Mouse (Mus musculus): ENCODE measurements around the gene Zfp606. TPM values are rescaled to one million over a fixed set of nuclear protein-coding genes. Genes with fewer than 3 reads are reported as not detected.

Zfp606 gene
- 44.5 and 45.8 TPM in 2 replicates for polyA plus RNA-seq (2014; fragmentation: Nextera tagmentation; extraction: Ambion mirVana)

DNA sequence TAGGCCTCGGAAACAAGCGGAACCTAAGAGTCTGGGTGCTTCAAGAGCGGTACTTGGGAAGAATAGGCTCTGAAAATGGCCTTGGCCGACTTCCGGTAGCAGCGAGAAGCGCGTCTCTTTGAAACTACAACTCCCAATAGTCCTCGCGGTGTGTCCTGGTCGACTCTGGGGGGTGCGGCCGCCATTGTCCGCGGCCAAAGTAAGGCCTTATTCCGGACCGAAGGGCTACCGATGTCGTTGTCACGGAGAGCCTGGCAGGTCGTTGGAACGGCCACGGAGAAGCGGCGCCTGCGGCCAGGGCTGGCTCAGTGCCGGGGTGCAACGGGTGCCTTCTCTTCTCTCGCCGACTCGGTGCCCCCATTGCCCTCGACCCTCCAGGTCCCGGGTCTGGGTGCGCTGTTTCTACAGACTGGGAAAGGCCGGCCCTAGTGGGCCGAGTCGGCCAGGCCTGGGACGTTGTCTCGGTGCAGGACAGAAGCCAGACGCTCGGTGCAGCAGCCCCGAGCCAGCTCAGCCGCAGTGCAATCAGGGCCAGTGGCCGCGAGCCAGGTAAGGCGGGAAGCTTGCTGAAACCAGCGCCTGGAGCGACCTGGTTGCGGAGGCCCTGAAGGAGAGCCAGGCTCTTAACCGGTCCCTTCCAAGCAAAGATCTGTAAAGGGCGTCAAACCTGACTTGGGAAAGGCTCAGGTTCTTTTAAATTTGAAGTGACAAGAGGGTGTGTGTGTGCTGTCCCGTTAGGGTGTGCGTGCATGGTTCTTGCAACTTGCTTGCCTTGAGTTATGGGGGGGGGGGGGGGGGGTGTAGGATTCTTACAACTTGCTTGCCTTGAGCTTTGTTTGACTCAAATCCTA is at the start of gene Zfp606:
Zfp606 (plus strand) TSS at position 136 of the 851 bp plus-strand sequence.
- peak; percentile 96 for ATAC-seq (replicated peaks; ENCODE audit: insufficient number of reproducible peaks, low FRiP score, low TSS enrichment, low read depth)
- Histone ChIP-seq H3K4me1 (ENCODE audit: control insufficient read depth, insufficient read depth, low read length) (no peaks in the 10 kb centered on the region), H3K27ac (replicated peaks; ENCODE audit: low read depth, low read length) (peak within 1 kb of the TSS; percentile 72), H3K36me3 (replicated peaks; ENCODE audit: control insufficient read depth, insufficient read depth, low read depth, low read length) (peaks cover 22% of the 10 kb centered on the region), H3K27me3 (ENCODE audit: control insufficient read depth, insufficient read depth, low read length) (no peaks in the 10 kb centered on the region), H3K9ac (replicated peaks; ENCODE audit: low read length) (peak within 1 kb of the TSS; percentile 99), H3K4me2 (ENCODE audit: low read depth, low read length) (peak within 1 kb of the TSS; percentile 54), H3K9me3 (replicated peaks; ENCODE audit: control insufficient read depth, low read length) (no peaks in the 10 kb centered on the region; the same call in none of the 2 replicates), H3K4me3 (ENCODE audit: low read depth, low read length) (peak within 1 kb of the TSS; percentile 92)
- DNase-seq (ENCODE audit: low spot score) = peak; percentile 94
- under 1% methylated on average over 52 of the region's 53 CpGs for WGBS

DNA sequence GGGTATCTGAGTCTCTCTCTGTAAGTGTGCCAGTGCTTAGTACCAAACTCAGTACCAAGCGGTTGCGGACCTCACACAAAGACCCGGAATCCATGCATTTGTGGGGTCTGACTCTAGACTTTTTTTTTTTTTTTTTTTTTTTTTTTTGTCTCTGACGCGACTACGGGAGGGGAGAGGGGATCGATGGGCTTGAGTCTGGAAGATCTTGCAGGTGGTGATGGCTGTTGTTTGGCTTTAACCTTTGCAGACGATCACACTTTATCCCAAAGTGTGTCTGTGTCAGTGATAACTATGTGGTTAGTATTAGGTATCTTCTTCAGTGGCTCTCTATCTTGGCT is 885 bp downstream of the Zfp606 start:
- Histone ChIP-seq H3K36me3 (replicated peaks; ENCODE audit: control insufficient read depth, insufficient read depth, low read depth, low read length) (peaks cover 27% of the 10 kb centered on the region), H3K9ac (replicated peaks; ENCODE audit: low read length) (peak overlapping the region; percentile 99), H3K4me3 (ENCODE audit: low read depth, low read length) (peak overlapping the region; percentile 92), H3K4me1 (ENCODE audit: control insufficient read depth, insufficient read depth, low read length) (no peaks in the 10 kb centered on the region), H3K27me3 (ENCODE audit: control insufficient read depth, insufficient read depth, low read length) (no peaks in the 10 kb centered on the region), H3K4me2 (ENCODE audit: low read depth, low read length) (peak overlapping the region; percentile 54), H3K27ac (replicated peaks; ENCODE audit: low read depth, low read length) (no peak overlapping the region), H3K9me3 (replicated peaks; ENCODE audit: control insufficient read depth, low read length) (no peaks in the 10 kb centered on the region; the same call in none of the 2 replicates)
- ATAC-seq (replicated peaks; ENCODE audit: insufficient number of reproducible peaks, low FRiP score, low TSS enrichment, low read depth) = no peak
- whole genome bisulfite sequencing = 0% methylated on average over 7 of the region's 8 CpGs
- peak; percentile 37 for DNase-seq (ENCODE audit: low spot score)

DNA sequence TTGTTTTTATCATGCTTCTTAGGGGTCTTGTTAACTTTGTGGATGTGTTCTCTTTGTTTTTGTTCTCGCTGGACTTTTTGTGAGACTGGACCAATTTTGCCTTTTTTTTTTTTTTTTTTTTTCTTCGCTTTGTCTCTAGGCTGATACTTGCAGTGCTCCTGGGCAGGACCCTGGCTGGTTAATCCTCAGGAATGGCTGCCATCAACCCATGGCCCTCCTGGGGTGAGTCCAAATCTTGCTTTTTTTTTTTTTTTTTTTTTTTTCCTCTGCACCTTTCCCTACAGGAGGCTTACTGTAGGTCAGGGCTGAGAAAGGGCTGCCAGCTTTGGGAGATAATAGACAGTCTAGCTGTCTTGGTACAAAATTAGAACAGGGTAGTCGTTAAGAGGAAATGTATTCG is 1.4 kb downstream of the Zfp606 start:
- no peak for ATAC-seq (replicated peaks; ENCODE audit: insufficient number of reproducible peaks, low FRiP score, low TSS enrichment, low read depth)

DNA sequence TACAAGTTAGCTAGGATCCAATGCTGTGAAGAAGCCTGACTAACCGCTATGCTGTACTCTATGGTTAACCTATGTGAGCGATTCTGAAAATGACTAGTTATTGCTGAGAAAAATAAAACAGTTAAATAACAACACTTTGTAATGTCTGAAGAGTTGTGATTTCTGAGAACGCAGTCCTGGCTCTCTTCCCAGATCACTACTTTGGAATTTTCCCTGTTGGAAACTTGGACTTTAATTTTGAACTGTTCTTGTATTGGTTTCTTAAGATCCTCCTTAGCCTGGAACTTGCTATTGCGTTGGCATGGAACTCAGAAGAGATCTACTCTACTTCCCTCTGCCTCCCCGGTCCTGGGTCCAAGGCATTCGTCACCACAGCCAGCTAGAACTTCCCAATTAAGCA is 5.7 kb downstream of the Zfp606 start:
- Histone ChIP-seq H3K4me1 (ENCODE audit: control insufficient read depth, insufficient read depth, low read length) (no peaks in the 10 kb centered on the region), H3K9me3 (replicated peaks; ENCODE audit: control insufficient read depth, low read length) (no peaks in the 10 kb centered on the region; the same call in 1 of the 2 replicates), H3K4me3 (ENCODE audit: low read depth, low read length) (no peak overlapping the region), H3K4me2 (ENCODE audit: low read depth, low read length) (no peak overlapping the region), H3K27ac (replicated peaks; ENCODE audit: low read depth, low read length) (no peak overlapping the region), H3K27me3 (ENCODE audit: control insufficient read depth, insufficient read depth, low read length) (no peaks in the 10 kb centered on the region), H3K36me3 (replicated peaks; ENCODE audit: control insufficient read depth, insufficient read depth, low read depth, low read length) (peaks cover 56% of the 10 kb centered on the region), H3K9ac (replicated peaks; ENCODE audit: low read length) (no peak overlapping the region)
- no peak for DNase-seq (ENCODE audit: low spot score)
- WGBS = 98% methylated on average over 6 of the region's 6 CpGs
- ATAC-seq (replicated peaks; ENCODE audit: insufficient number of reproducible peaks, low FRiP score, low TSS enrichment, low read depth) = no peak

More for the DNA sequence above, 1.4 kb downstream of the Zfp606 start:
- H3K4me1 ChIP-seq (ENCODE audit: control insufficient read depth, insufficient read depth, low read length) = no peaks in the 10 kb centered on the region
- H3K4me3 ChIP-seq (ENCODE audit: low read depth, low read length) = peak overlapping the region; percentile 92
- H3K9me3 ChIP-seq (replicated peaks; ENCODE audit: control insufficient read depth, low read length) = no peaks in the 10 kb centered on the region; the same call in none of the 2 replicates
- no peaks in the 10 kb centered on the region for H3K27me3 ChIP-seq (ENCODE audit: control insufficient read depth, insufficient read depth, low read length)
- H3K27ac ChIP-seq (replicated peaks; ENCODE audit: low read depth, low read length) = no peak overlapping the region
- WGBS = 67% methylated on average over 4 of the region's 4 CpGs
- H3K4me2 ChIP-seq (ENCODE audit: low read depth, low read length) = peak overlapping the region; percentile 54
- H3K9ac ChIP-seq (replicated peaks; ENCODE audit: low read length) = no peak overlapping the region; the same call in 1 of the 2 replicates
- peaks cover 32% of the 10 kb centered on the region for H3K36me3 ChIP-seq (replicated peaks; ENCODE audit: control insufficient read depth, insufficient read depth, low read depth, low read length)
- no peak for DNase-seq (ENCODE audit: low spot score)

DNA sequence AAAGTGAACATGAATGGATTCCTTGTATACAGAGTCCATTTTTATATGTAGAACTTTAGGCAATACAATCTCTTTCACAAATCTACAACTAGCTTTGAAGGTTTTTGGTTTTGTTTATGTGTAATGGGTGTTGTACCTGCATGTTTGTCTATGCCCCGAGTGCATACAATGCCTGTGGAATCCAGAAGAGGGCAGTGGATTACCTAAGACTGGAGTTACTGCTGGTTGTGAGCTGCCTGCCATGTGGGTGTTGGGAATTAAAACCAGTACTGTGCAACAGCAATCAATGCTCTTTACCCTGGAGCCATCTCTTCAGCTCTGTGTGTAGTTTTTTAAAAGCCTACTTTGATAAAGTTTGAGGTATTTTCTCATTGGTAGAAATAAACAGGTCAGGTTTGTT is 7.9 kb downstream of the Zfp606 start:
- 88% methylated on average over 1 of the region's 1 CpGs for WGBS

DNA sequence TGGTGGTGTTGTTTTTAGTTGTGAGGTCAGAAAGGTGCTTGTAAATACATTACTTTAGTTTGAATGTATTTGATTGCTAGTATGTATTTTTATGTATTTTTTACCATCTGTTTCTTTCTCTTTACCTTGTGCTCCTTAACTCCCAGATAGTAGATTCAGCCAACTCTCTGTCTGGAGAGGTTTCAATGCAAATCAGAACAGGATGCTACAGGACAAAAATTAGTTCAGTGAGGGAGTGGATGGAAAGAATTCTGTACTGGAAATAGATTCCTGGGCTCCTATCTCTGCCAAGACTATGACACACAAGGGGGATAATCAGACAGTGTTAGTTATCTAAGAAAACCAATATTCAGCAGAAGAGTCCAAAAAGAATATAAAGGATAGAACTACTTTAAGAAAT is 8.6 kb downstream of the Zfp606 start:
- Histone ChIP-seq H3K27ac (replicated peaks; ENCODE audit: low read depth, low read length) (no peak overlapping the region), H3K36me3 (replicated peaks; ENCODE audit: control insufficient read depth, insufficient read depth, low read depth, low read length) (peaks cover 68% of the 10 kb centered on the region), H3K9me3 (replicated peaks; ENCODE audit: control insufficient read depth, low read length) (peaks cover 6% of the 10 kb centered on the region), H3K4me1 (ENCODE audit: control insufficient read depth, insufficient read depth, low read length) (no peaks in the 10 kb centered on the region), H3K4me2 (ENCODE audit: low read depth, low read length) (no peak overlapping the region), H3K9ac (replicated peaks; ENCODE audit: low read length) (no peak overlapping the region), H3K27me3 (ENCODE audit: control insufficient read depth, insufficient read depth, low read length) (no peaks in the 10 kb centered on the region), H3K4me3 (ENCODE audit: low read depth, low read length) (no peak overlapping the region)
- no peak for DNase-seq (ENCODE audit: low spot score)
- no peak for ATAC-seq (replicated peaks; ENCODE audit: insufficient number of reproducible peaks, low FRiP score, low TSS enrichment, low read depth)

More for the DNA sequence above, 7.9 kb downstream of the Zfp606 start:
- Histone ChIP-seq H3K9ac (replicated peaks; ENCODE audit: low read length) (no peak overlapping the region), H3K27ac (replicated peaks; ENCODE audit: low read depth, low read length) (no peak overlapping the region), H3K36me3 (replicated peaks; ENCODE audit: control insufficient read depth, insufficient read depth, low read depth, low read length) (peaks cover 68% of the 10 kb centered on the region), H3K4me3 (ENCODE audit: low read depth, low read length) (no peak overlapping the region), H3K9me3 (replicated peaks; ENCODE audit: control insufficient read depth, low read length) (peaks cover 6% of the 10 kb centered on the region), H3K4me2 (ENCODE audit: low read depth, low read length) (no peak overlapping the region), H3K27me3 (ENCODE audit: control insufficient read depth, insufficient read depth, low read length) (no peaks in the 10 kb centered on the region), H3K4me1 (ENCODE audit: control insufficient read depth, insufficient read depth, low read length) (no peaks in the 10 kb centered on the region)
- ATAC-seq (replicated peaks; ENCODE audit: insufficient number of reproducible peaks, low FRiP score, low TSS enrichment, low read depth) (no peak), DNase-seq (ENCODE audit: low spot score) (no peak)

DNA sequence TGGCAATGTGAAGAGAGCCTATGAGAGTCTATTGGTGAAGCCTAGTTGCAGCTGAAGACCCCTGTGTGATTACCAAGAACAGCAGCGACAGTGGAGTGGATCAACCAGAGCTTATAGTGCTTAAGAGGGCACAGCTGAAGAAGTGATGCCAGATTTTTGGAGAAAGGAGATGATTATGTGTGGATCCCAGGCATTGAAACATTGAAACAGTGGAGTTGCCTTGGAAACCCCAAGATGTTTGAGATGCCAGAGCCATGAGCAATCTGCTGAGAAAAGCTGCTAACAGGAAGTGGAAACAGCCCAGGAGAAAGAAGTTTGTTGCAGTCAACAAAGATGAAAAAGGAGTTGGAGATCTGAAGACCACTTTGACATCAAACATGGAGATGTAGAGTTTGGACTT is 32.8 kb downstream of the Zfp606 start:
- DNase-seq (ENCODE audit: low spot score) (no peak), ATAC-seq (replicated peaks; ENCODE audit: insufficient number of reproducible peaks, low FRiP score, low TSS enrichment, low read depth) (no peak)
- H3K4me3 ChIP-seq (ENCODE audit: low read depth, low read length) = no peak overlapping the region
- WGBS = 68% methylated on average over 1 of the region's 1 CpGs
- H3K9ac ChIP-seq (replicated peaks; ENCODE audit: low read length) = no peak overlapping the region
- no peak overlapping the region for H3K27ac ChIP-seq (replicated peaks; ENCODE audit: low read depth, low read length)
- no peaks in the 10 kb centered on the region for H3K36me3 ChIP-seq (replicated peaks; ENCODE audit: control insufficient read depth, insufficient read depth, low read depth, low read length)
- H3K27me3 ChIP-seq (ENCODE audit: control insufficient read depth, insufficient read depth, low read length) = no peaks in the 10 kb centered on the region
- H3K4me2 ChIP-seq (ENCODE audit: low read depth, low read length) = no peak overlapping the region
- no peaks in the 10 kb centered on the region for H3K9me3 ChIP-seq (replicated peaks; ENCODE audit: control insufficient read depth, low read length)
- H3K4me1 ChIP-seq (ENCODE audit: control insufficient read depth, insufficient read depth, low read length) = no peaks in the 10 kb centered on the region

DNA sequence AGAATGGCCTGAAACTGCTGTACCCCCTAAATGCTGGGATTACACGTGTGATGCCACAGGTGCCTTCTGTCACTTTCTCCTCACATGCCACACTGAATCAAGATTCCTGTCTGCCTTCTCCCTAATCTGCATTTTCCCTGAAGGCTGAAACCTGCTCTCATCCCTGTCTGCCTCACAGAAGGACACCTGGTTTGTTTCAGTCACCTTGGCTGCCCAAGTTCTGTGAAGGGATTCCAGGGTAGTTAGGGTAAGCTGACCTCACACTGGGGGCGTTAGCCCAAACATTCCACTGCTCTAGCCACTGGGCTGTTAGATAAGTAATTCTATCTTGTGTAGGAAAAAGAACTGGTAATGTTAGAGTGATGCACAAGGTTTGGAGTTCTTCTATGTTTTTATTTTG is 34.1 kb downstream of the Zfp606 start, which contains the start of gene 2900092C05Rik:
2900092C05Rik (plus strand) TSS at position 301 of the 400 bp plus-strand sequence.
- Histone ChIP-seq H3K27me3 (ENCODE audit: control insufficient read depth, insufficient read depth, low read length) (no peaks in the 10 kb centered on the region), H3K9ac (replicated peaks; ENCODE audit: low read length) (no peak within 1 kb of the TSS), H3K4me2 (ENCODE audit: low read depth, low read length) (no peak within 1 kb of the TSS), H3K4me1 (ENCODE audit: control insufficient read depth, insufficient read depth, low read length) (no peaks in the 10 kb centered on the region), H3K36me3 (replicated peaks; ENCODE audit: control insufficient read depth, insufficient read depth, low read depth, low read length) (no peaks in the 10 kb centered on the region), H3K9me3 (replicated peaks; ENCODE audit: control insufficient read depth, low read length) (no peaks in the 10 kb centered on the region), H3K4me3 (ENCODE audit: low read depth, low read length) (no peak within 1 kb of the TSS), H3K27ac (replicated peaks; ENCODE audit: low read depth, low read length) (no peak within 1 kb of the TSS)
- no peak for DNase-seq (ENCODE audit: low spot score)
- 48% methylated on average over 2 of the region's 2 CpGs for WGBS
- ATAC-seq (replicated peaks; ENCODE audit: insufficient number of reproducible peaks, low FRiP score, low TSS enrichment, low read depth) = no peak

All from embryonic facial prominence, embryonic 11.5 days (tissue).